ENCODE assay signal across 8 mouse cellular contexts in genomic region chr10:121462162-121462881, GRCm38 (mm10). TPM values are rescaled to one million over a fixed set of nuclear protein-coding genes. Genes with fewer than 3 reads are reported as not detected.
DNase-seq lines count a peak whose midpoint lies in the region; ATAC-seq and TF ChIP-seq lines count a peak whose summit lies in the region.

No protein-coding gene starts in this region.

- peaks cover 68% of the 10 kb centered on the region for H3K4me1 ChIP-seq in forebrain, embryonic 10.5 days
- H3K4me1 ChIP-seq in forebrain, embryonic 15.5 days = peaks cover 31% of the 10 kb centered on the region
- H3K4me1 ChIP-seq in megakaryocyte, embryonic 14.5 days = peaks cover 21% of the 10 kb centered on the region
- peaks cover 52% of the 10 kb centered on the region for H3K4me1 ChIP-seq in liver, embryonic 12.5 days
- no peaks in the 10 kb centered on the region; the same call in 1 of the 2 replicates for H3K4me1 ChIP-seq in stomach, postnatal 0 days (replicated peaks; ENCODE audit: control insufficient read depth, insufficient read depth)

- no peak overlapping the region for H3K9ac ChIP-seq in forebrain, embryonic 15.5 days (replicated peaks)
- peak overlapping the region; percentile 41; the same call in 1 of the 2 replicates for H3K9ac ChIP-seq in liver, embryonic 12.5 days
- 0 out of 2 replicates have a peak overlapping the region, but pooled peaks have one; percentile 18 for H3K9ac ChIP-seq in stomach, postnatal 0 days (ENCODE audit: low read length)

- peaks cover 12% of the 10 kb centered on the region for H3K27me3 ChIP-seq in forebrain, embryonic 10.5 days (ENCODE audit: poor library complexity, severe bottlenecking)
- H3K27me3 ChIP-seq in forebrain, embryonic 15.5 days = no peaks in the 10 kb centered on the region
- H3K27me3 ChIP-seq in megakaryocyte, embryonic 14.5 days (replicated peaks) = peaks cover 8% of the 10 kb centered on the region
- no peaks in the 10 kb centered on the region for H3K27me3 ChIP-seq in liver, embryonic 12.5 days (replicated peaks)
- H3K27me3 ChIP-seq in stomach, postnatal 0 days (ENCODE audit: control insufficient read depth, insufficient read depth, low read length) = no peaks in the 10 kb centered on the region

- no peak for DNase-seq in forebrain, embryonic 10.5 days (ENCODE audit: extremely low spot score, low spot score)
- no peak for DNase-seq in stomach, postnatal 0 days (ENCODE audit: low spot score)
- DNase-seq in urinary bladder, postnatal 36 days (ENCODE audit: low spot score in 2 of 2) = no peak
- no peak for DNase-seq in gastrocnemius, postnatal 36 days

- H3K9me3 ChIP-seq in forebrain, embryonic 10.5 days = no peaks in the 10 kb centered on the region
- no peaks in the 10 kb centered on the region for H3K9me3 ChIP-seq in forebrain, embryonic 15.5 days
- H3K9me3 ChIP-seq in megakaryocyte, embryonic 14.5 days = no peaks in the 10 kb centered on the region
- H3K9me3 ChIP-seq in liver, embryonic 12.5 days (replicated peaks) = no peaks in the 10 kb centered on the region
- no peaks in the 10 kb centered on the region for H3K9me3 ChIP-seq in stomach, postnatal 0 days (ENCODE audit: control insufficient read depth, low read length)

- H3K27ac ChIP-seq in forebrain, embryonic 10.5 days = peak overlapping the region; percentile 81
- H3K27ac ChIP-seq in forebrain, embryonic 15.5 days (replicated peaks) = no peak overlapping the region
- H3K27ac ChIP-seq in liver, embryonic 12.5 days = peak overlapping the region; percentile 45; the same call in 1 of the 2 replicates
- 0 out of 2 replicates have a peak overlapping the region, but pooled peaks have one; percentile 36 for H3K27ac ChIP-seq in stomach, postnatal 0 days (replicated peaks)

- no peak for TF ChIP-seq EP300 in stomach, postnatal 0 days (optimal IDR thresholded peaks at IDR 0.05)

- ATAC-seq in forebrain, embryonic 15.5 days (replicated peaks) = no peak
- no peak for ATAC-seq in megakaryocyte, adult 5-6 weeks (ENCODE audit: poor library complexity, severe bottlenecking)
- no peak for ATAC-seq in liver, embryonic 12.5 days
- no peak for ATAC-seq in stomach, postnatal 0 days (ENCODE audit: low FRiP score, low TSS enrichment)

- TF ChIP-seq CTCF in stomach, postnatal 0 days (IDR thresholded peaks at IDR 0.05; ENCODE audit: low read depth) = no peak

- no peak overlapping the region for H3K4me2 ChIP-seq in forebrain, embryonic 15.5 days (replicated peaks)
- H3K4me2 ChIP-seq in liver, embryonic 12.5 days = peak overlapping the region; percentile 55
- no peak overlapping the region for H3K4me2 ChIP-seq in stomach, postnatal 0 days (replicated peaks; ENCODE audit: low read depth)

- H3K4me3 ChIP-seq in forebrain, embryonic 10.5 days = peak overlapping the region; percentile 45
- no peak overlapping the region for H3K4me3 ChIP-seq in forebrain, embryonic 15.5 days
- H3K4me3 ChIP-seq in megakaryocyte, embryonic 14.5 days (replicated peaks) = peak overlapping the region; percentile 14
- no peak overlapping the region for H3K4me3 ChIP-seq in liver, embryonic 12.5 days
- no peak overlapping the region for H3K4me3 ChIP-seq in stomach, postnatal 0 days (ENCODE audit: low read depth, low read length)

- intact Hi-C loops in gastrocnemius, postnatal 36 days (cut with DNase I) = loop anchor here (10.0 kb wide), 1 partner anchor 998 kb away; no protein-coding TSS in a partner anchor

- H3K36me3 ChIP-seq in forebrain, embryonic 10.5 days (replicated peaks) = peaks cover 4% of the 10 kb centered on the region; the same call in 1 of the 2 replicates
- no peaks in the 10 kb centered on the region for H3K36me3 ChIP-seq in forebrain, embryonic 15.5 days
- H3K36me3 ChIP-seq in megakaryocyte, embryonic 14.5 days (replicated peaks; ENCODE audit: low read length) = no peaks in the 10 kb centered on the region
- H3K36me3 ChIP-seq in liver, embryonic 12.5 days = peaks cover 6% of the 10 kb centered on the region; the same call in 1 of the 2 replicates
- H3K36me3 ChIP-seq in stomach, postnatal 0 days (ENCODE audit: control insufficient read depth, insufficient read depth, low read length) = no peaks in the 10 kb centered on the region

- 53% methylated on average over 24 of the region's 24 CpGs for WGBS in forebrain, embryonic 10.5 days
- WGBS in forebrain, embryonic 15.5 days = 58% methylated on average over 24 of the region's 24 CpGs
- 56% methylated on average over 24 of the region's 24 CpGs for WGBS in liver, embryonic 12.5 days (ENCODE audit: insufficient replicate concordance)
- 59% methylated on average over 24 of the region's 24 CpGs for WGBS in stomach, postnatal 0 days

RNA-seq across cellular contexts. Expression of gene Rassf3, which starts 13.8 kb away (rescaled TPM):
- 10.6 and 12.2 TPM in 2 replicates for polyA plus RNA-seq in forebrain, embryonic 10.5 days (2016; fragmentation: Nextera tagmentation; extraction: Ambion mirVana)
- polyA plus RNA-seq in forebrain, embryonic 15.5 days (2015; fragmentation: Nextera tagmentation; extraction: Ambion mirVana) = 3.8 and 4.2 TPM in 2 replicates
- polyA plus RNA-seq in megakaryocyte, embryonic 14.5 days (2012; ENCODE audit: insufficient read depth, low replicate concordance) = 1.9 TPM in 1 of 2 replicates, not detected in the other
- total RNA-seq in megakaryocyte, adult 5-6 weeks (2015) = 65.7 and 65.8 TPM in 2 replicates
- 56.4 and 56.8 TPM in 2 replicates for total RNA-seq in megakaryocyte, adult 5-6 weeks (2017)
- polyA plus RNA-seq in liver, embryonic 12.5 days (2016; fragmentation: Nextera tagmentation; extraction: Ambion mirVana) = 12.3 and 12.8 TPM in 2 replicates
- 19.2 and 20.0 TPM in 2 replicates for polyA plus RNA-seq in stomach, postnatal 0 days (2015; fragmentation: Nextera tagmentation; extraction: Ambion mirVana)
- total RNA-seq in gastrocnemius, postnatal 36 days (2021) = 10 to 100 TPM; 38.5 to 41.2 TPM

Comparison
In these comparisons a context has a peak if more than half of its experiments do, and no peak if none do; other contexts are left out.
1. H3K4me3 ChIP-seq: peak in forebrain, embryonic 10.5 days (single experiment) and megakaryocyte, embryonic 14.5 days (single experiment); none in forebrain, embryonic 15.5 days (single experiment), liver, embryonic 12.5 days (single experiment) and stomach, postnatal 0 days (single experiment).